Mouse (Mus musculus) inflammation-experienced regulatory T-cells, adult 6 months (primary cell): Measurements from ENCODE around the gene Olfr472. TPM values are rescaled to one million over a fixed set of nuclear protein-coding genes. Genes with fewer than 3 reads are reported as not detected.
"Not testable (repeated sequence)": the region's sequence is repeated elsewhere in the genome, so short reads cannot be mapped to it uniquely, and the experiment has no call there.

Experiments
- ATAC-seq: one replicate; pipeline ENCODE4 v1.8.0; 2017
- polyA plus RNA-seq, 3 experiments: library from polyadenylated mRNA; unstranded; fragments of 100-300 nt; shearing (Covaris generic); gene quantifications; one replicate each; pipeline ENCODE4 v1.2.1; 2017

Gene Olfr472
- under 1 TPM in 2 of 3 experiments, not detected in 1; 0.06 to 0.08 TPM for polyA plus RNA-seq

DNA sequence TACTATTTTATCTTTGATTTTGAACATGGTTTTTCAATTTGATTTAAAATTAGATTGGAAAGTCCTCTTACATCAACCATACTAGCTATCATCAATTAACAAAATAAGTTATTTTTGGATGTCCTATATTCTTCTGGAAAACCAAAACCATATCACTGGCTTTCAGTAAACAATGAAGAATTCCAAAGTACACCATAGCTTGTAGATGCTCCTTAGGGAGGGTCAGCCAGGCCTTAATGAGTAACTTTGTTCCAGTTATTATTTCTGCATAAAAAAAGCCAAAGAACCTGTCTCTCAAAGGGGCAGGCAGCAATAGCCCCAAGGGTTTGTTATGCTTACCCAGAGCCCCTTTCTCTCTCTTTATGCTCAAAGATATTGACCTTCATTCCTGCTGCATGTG lies at the start of gene Olfr472:
Gene Olfr472, plus strand, starts transcription at position 301 of the 400 bp plus-strand sequence.
- no peak for ATAC-seq

GRCm38 (mm10) chr7:107930146-107930545 lies 32.4 kb downstream of the Olfr472 start, which contains the start of gene Olfr473:
TSS of gene Olfr473 (plus strand) at chr7:107930446.
- no peak for ATAC-seq

DNA sequence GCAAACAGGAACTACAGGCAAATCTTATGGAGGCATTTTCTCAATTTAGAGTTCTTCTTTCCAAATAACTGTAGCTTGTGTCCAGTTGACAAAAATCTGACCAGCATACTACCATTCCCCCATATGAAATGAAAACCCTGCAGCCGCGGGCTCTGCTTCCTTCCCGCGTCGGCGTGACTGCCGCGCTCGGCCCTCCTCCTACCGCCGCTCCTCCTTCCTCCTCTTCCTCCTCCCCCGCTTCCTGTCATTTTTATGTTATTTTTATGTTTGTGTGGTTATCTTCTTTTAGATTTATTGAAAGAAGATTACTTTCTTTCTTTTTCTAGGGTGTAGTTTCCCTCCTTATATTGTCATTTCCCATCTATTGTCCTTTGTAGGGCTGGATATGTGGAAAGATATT lies 54.8 kb downstream of the Olfr472 start:
- ATAC-seq, result not testable (repeated sequence)

DNA sequence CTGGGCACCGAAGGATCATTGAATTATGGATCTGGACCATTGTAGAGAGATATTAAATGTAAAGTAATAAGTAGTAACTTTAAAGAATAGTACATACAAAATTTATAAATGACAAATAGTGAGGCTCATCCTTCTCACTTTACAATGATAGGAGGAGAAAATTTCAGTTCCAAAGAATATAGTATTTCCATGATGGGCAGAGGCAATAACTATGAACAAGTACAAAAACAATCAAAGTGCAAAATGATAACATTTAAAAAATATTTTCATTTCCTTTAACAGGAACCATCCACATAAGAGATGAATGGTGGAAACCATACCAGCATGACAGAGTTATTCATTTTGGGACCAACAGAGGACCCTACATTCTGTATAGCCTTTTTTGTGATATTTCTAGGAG lies 56.6 kb downstream of the Olfr472 start, which contains the start of gene Olfr474:
Gene Olfr474, plus strand, starts transcription at position 301 of the 400 bp plus-strand sequence.
- ATAC-seq, result no peak

Other genes starting within 250 kb of the Olfr472 start
- not detected for gene Cyb5r2, start 139.9 kb upstream of the Olfr472 start, polyA plus RNA-seq
- not detected for gene Ovch2, start 96.7 kb upstream of the Olfr472 start, polyA plus RNA-seq
- not detected for gene Olfr467, start 85.6 kb upstream of the Olfr472 start, polyA plus RNA-seq
- gene Olfr469, start 72.4 kb upstream of the Olfr472 start, polyA plus RNA-seq, result not detected
- under 1 TPM in 1 of 3 experiments, not detected in 2; 0.66 TPM for gene Olfr470, start 50.4 kb upstream of the Olfr472 start, polyA plus RNA-seq
- gene Olfr473, start 32.5 kb downstream of the Olfr472 start, polyA plus RNA-seq, result not detected
- gene Olfr474, start 56.7 kb downstream of the Olfr472 start, polyA plus RNA-seq, result not detected
- under 1 TPM in 1 of 3 experiments, not detected in 2; 0.16 TPM for gene Olfr476, start 66.9 kb downstream of the Olfr472 start, polyA plus RNA-seq
- not detected for gene Olfr477, start 88.8 kb downstream of the Olfr472 start, polyA plus RNA-seq
- gene Olfr478, start 136.1 kb downstream of the Olfr472 start, polyA plus RNA-seq, result not detected
- gene Olfr479, start 152.8 kb downstream of the Olfr472 start, polyA plus RNA-seq, result not detected
- gene Olfr480, start 169.4 kb downstream of the Olfr472 start, polyA plus RNA-seq, result not detected
- under 1 TPM in 1 of 3 experiments, not detected in 2; 0.29 TPM for gene Olfr481, start 182.0 kb downstream of the Olfr472 start, polyA plus RNA-seq
- gene Olfr482, start 199.7 kb downstream of the Olfr472 start, polyA plus RNA-seq, result under 1 TPM in 2 of 3 experiments, not detected in 1; 0.15 TPM
- not detected for gene Olfr483, start 202.9 kb downstream of the Olfr472 start, polyA plus RNA-seq
- not detected for gene Olfr484, start 229.5 kb downstream of the Olfr472 start, polyA plus RNA-seq